Mouse (Mus musculus) kidney, adult 10 weeks (tissue): ENCODE measurements around the gene Epx. TPM values are rescaled to one million over a fixed set of nuclear protein-coding genes. Genes with fewer than 3 reads are reported as not detected.

Source experiments
- polyA plus RNA-seq: library from polyadenylated mRNA; stranded (reverse); fragments of 350-450 nt; fragmentation: Illumina TruSeq; extraction: RNeasy Lipid Tissue Mini Kit (QIAGEN cat#74804); gene quantifications from one replicate; pipeline ENCODE4 v1.2.3, GENCODE M21; 2014; ENCODE audit warnings: low read depth, low replicate concordance

Epx gene
- polyA plus RNA-seq: not detected

GRCm38 (mm10) chr11:87875436-87875835, at the start of gene Epx:
Gene Epx, minus strand, starts transcription at chr11:87875536.

DNA sequence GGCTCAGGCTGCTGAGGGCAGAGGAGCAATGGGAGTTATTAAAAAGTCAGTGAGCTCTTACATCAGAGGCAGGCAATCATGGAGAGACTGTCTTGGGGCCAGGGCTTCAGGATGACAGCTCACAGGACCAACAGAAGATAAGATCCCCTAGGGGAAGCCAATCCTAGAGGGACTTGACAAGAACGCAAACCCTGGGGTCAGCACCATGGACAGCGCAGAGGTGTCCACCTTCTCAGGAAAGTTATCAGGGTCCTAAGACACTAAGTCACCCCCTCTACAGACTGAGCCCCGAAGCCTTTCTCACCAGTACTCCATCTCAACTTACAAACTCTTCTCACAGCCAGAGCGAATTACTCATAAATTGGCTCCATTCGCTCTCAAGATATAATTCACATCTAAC, 45.6 kb upstream of the Epx start, which contains the start of gene Olfr464:
TSS of gene Olfr464 (minus strand) at position 2 of the 400 bp plus-strand sequence.

GRCm38 (mm10) chr11:87897287-87897686, 22.0 kb upstream of the Epx start, which contains the start of gene Olfr463:
Gene Olfr463, minus strand, starts transcription at chr11:87897387.

DNA sequence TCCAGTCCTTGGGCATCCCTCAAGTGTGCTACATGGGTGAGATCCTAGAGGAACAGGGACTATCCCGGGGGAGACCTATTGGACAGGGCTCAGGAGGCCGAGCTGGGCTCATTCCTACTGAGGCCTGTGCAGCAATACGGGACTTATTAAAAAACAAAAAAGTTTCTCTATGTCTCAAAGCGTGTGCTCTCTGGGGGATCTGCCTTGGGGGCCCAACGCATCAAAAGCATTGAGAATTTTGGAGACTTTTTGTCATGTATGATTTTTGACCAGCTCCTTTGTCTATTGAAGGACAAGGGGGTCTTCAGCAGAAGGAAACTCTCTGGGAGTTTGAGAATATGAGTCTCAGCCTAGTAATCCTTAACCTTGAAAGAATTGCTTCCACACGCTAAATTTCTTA, 16.8 kb upstream of the Epx start, which contains the start of gene Olfr462:
TSS of gene Olfr462 (minus strand) at position 101 of the 400 bp plus-strand sequence.

GRCm38 (mm10) chr11:87852690-87853596, 22.4 kb downstream of the Epx start, which contains the start of gene Mks1:
Gene Mks1, plus strand, starts transcription at chr11:87853215.

GRCm38 (mm10) chr11:87828239-87828900, 47.0 kb downstream of the Epx start, which contains the start of gene Lpo:
Gene Lpo, minus strand, starts transcription at chr11:87828289.

Other genes starting within 250 kb of the Epx start
- gene Rnf43, start 212.8 kb downstream of the Epx start, polyA plus RNA-seq: 4.7 TPM
- gene Supt4a, start 138.0 kb downstream of the Epx start, polyA plus RNA-seq: 22.1 TPM
- 0.65 TPM for gene Tspoap1, start 115.0 kb downstream of the Epx start, polyA plus RNA-seq
- gene Mpo, start 82.0 kb downstream of the Epx start, polyA plus RNA-seq: not detected
- gene Lpo, start 47.2 kb downstream of the Epx start, polyA plus RNA-seq: not detected
- 1.5 TPM for gene Mks1, start 22.3 kb downstream of the Epx start, polyA plus RNA-seq
- gene Olfr462, start 16.7 kb upstream of the Epx start, polyA plus RNA-seq: not detected
- not detected for gene Olfr463, start 21.9 kb upstream of the Epx start, polyA plus RNA-seq
- gene Olfr464, start 45.4 kb upstream of the Epx start, polyA plus RNA-seq: not detected
- gene Dynll2, start 112.0 kb upstream of the Epx start, polyA plus RNA-seq: 152 TPM
- 437 TPM for gene Srsf1, start 171.8 kb upstream of the Epx start, polyA plus RNA-seq
- 68.6 TPM for gene Vezf1, start 192.7 kb upstream of the Epx start, polyA plus RNA-seq
- 5.8 TPM for gene Cuedc1, start 222.5 kb upstream of the Epx start, polyA plus RNA-seq